Mouse (Mus musculus) cerebellum, adult 2 months (tissue): ENCODE results near the gene Slc9a2. TPM values are rescaled to one million over a fixed set of nuclear protein-coding genes. Genes with fewer than 3 reads are reported as not detected.

Experiments
- DNase-seq, 2 experiments: peaks; one replicate each; pipeline ENCODE4 v3.0.0; 2021
- H3K27ac ChIP-seq: fragments of 200-500 bp; 2 replicates; pipeline ENCODE4 v1.5.1; 2012; ENCODE audit warnings: low read length, control low read depth, inconsistent platforms; ENCODE audit not compliant: insufficient read depth
- H3K27me3 ChIP-seq: fragments of 200-500 bp; 2 replicates; pipeline ENCODE4 v1.6.1; 2012; ENCODE audit warnings: inconsistent platforms, mild to moderate bottlenecking, low read length, moderate library complexity; ENCODE audit not compliant: control insufficient read depth, insufficient read depth
- H3K4me1 ChIP-seq: fragments of 200-500 bp; 2 replicates; pipeline ENCODE4 v1.6.1; 2011; ENCODE audit warnings: low read length; ENCODE audit not compliant: control insufficient read depth, insufficient read depth
- H3K4me3 ChIP-seq: fragments of 200-500 bp; replicated peaks from 2 replicates; pipeline ENCODE3; 2011; ENCODE audit warnings: mild to moderate bottlenecking, low read depth, low read length, control low read depth; ENCODE audit not compliant: insufficient read depth
- CTCF ChIP-seq: fragments of 200-500 bp; IDR thresholded peaks from 2 replicates; pipeline ENCODE4 v1.5.1; 2011; ENCODE audit warnings: low read depth, mild to moderate bottlenecking, control low read depth, low read length, moderate library complexity, borderline replicate concordance; ENCODE audit not compliant: insufficient read depth
- POLR2A ChIP-seq: fragments of 200-500 bp; IDR thresholded peaks from 2 replicates; pipeline ENCODE4 v1.6.1; 2011; ENCODE audit warnings: low read length, control low read depth, borderline replicate concordance; ENCODE audit not compliant: insufficient read depth
- WGBS: fragments of 180-500 bp; shearing (Covaris S2); methylation state at CpG from one replicate; pipeline ENCODE4 v1.1.7; 2018; 5-methylcytosine and 5-hydroxymethylcytosine counted together
- polyA plus RNA-seq: library from polyadenylated mRNA; depleted of rRNA; stranded (reverse); fragments of >200 nt; gene quantifications from 2 replicates; pipeline ENCODE4 v1.2.3, GENCODE M21; 2012

Slc9a2 gene
- polyA plus RNA-seq, 1 experiment = 0.92 TPM

DNA sequence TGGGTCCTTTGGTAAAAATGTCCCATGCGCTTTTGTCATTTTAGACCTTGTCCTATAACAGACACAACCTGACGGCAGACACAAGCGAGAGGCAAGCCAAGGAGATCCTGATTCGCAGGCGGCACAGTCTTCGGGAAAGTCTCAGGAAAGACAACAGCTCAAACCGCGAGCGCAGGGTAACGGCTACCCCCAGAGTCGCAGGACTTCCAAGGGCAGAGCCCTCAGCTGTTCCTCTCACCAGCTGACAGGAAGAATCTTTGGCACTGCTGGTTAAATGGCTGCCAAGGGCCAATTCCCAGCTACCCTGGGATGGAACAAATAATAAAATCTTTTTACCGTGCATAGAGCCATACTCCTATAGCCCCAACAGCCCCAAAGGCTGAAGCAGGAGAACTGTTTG is 85.1 kb downstream of the Slc9a2 start:
- Histone ChIP-seq H3K27me3 (no peaks in the 10 kb centered on the region), H3K4me1 (no peaks in the 10 kb centered on the region), H3K27ac (no peak overlapping the region), H3K4me3 (no peak overlapping the region)
- TF ChIP-seq POLR2A (no peak), CTCF (no peak)
- no peak for DNase-seq
- 64% methylated on average over 12 of the region's 12 CpGs for WGBS

DNA sequence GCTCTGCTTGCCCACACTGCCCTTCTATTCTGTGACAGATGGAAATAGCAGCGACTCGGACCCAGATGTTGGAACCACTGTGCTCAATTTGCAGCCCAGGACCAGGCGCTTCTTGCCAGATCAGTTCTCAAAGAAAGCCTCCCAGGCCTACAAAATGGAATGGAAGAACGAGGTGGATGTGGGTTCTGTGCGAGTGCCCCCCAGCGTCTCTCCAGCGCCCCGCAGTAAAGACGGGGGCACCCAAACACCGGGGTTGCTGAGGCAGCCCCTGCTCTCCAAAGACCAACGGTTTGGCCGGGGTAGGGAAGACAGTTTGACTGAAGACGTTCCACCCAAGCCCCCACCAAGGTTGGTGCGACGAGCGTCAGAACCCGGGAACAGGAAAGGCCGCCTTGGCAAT is 87.2 kb downstream of the Slc9a2 start:
- H3K27ac ChIP-seq = no peak overlapping the region
- no peak for TF ChIP-seq CTCF
- TF ChIP-seq POLR2A = no peak
- no peak overlapping the region for H3K4me3 ChIP-seq
- H3K27me3 ChIP-seq = no peaks in the 10 kb centered on the region
- no peaks in the 10 kb centered on the region for H3K4me1 ChIP-seq
- DNase-seq = no peak
- WGBS = 88% methylated on average over 18 of the region's 18 CpGs

DNA sequence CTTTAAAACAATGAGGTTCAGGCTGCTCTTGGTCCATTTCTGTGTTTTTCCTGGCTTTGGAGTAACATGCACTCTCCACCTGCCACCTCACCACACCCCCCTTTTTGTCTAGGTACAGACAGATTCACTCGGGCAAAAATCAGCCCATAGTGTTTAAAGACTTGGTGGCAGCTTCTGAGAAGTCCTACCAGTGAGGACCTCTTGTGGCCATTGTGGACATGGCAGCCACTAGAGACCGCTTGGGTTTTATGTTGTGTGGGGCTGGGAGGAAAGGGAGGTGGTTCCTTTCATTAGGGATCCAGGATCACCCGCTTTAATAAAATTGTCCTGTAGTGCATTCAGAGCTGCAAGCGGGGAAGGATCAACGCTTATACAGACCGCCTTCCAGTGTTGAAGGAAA is 88.2 kb downstream of the Slc9a2 start:
- TF ChIP-seq CTCF = peak; percentile 35; the same call in 1 of the 2 replicates
- TF ChIP-seq POLR2A = no peak
- Histone ChIP-seq H3K27ac (no peak overlapping the region), H3K4me1 (no peaks in the 10 kb centered on the region), H3K4me3 (no peak overlapping the region), H3K27me3 (no peaks in the 10 kb centered on the region)
- peak; percentile 7 to 13 for DNase-seq
- 35% methylated on average over 6 of the region's 6 CpGs for WGBS

DNA sequence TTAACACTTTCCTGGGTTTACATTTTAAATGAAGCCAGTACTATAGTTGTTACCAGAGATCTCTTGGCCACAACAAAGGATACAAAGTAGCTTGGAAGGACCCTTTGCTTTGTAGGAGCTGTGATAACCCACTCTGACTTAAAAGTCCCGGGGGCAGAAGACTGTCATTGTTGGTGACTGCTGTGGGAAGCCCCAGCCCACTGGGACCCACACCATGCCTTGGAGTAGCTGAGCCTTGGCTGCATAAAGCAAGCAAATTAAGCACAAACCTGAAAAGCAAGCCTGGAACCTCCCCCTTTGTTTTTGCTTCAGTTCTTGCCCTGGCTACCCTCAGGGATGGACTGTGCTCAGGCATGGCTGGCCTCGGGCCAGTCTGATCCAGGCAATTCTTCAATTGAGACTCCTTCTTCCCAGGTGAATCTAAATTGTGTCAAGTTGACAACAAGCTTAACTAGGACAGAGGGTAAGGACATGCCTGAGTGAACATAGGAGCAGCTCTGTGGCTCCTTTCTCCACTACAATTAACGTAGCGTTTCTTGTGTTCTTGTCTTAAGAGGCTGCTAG is 89.0 kb downstream of the Slc9a2 start:
- TF ChIP-seq POLR2A (no peak), CTCF (no peak)
- 40% methylated on average over 4 of the region's 4 CpGs for WGBS

DNA sequence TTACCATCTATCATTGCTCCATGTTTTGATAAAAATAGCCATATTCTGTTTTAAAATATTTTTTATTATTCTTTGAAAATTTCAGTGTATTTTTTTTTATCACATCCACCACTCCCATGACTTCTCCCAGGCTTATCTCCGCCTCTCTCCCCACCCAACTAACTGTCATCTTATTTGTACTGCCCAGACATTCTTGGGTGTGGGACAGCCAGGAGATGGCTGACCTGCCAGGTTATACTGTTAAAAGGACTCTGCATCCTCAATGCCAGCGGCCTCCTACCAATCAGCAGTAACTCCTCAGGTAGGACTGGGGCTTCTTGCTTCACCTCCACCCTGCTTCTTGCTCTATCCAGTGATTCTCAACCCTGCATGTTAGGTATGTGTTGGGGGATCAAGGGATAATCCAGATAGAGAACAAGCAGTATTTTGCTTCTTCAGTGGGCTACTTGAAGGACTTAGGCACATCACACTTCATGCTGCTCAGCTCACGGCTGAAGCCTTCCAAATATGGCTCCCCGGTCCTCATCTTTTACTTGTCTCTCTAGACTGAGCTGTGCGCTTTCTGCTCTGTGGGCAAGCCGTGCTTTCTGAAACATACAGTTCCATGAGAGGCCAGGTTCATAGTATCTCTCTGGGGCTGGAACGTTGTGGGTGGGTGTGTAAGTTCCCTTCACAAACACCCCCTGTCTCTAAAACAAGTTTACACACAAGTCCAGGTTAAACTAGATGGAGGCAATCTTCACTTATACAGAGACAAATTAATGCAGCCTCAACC is 91.0 kb downstream of the Slc9a2 start:
- no peak overlapping the region for H3K4me3 ChIP-seq
- no peak overlapping the region for H3K27ac ChIP-seq
- no peaks in the 10 kb centered on the region for H3K4me1 ChIP-seq
- no peak for TF ChIP-seq POLR2A
- no peak for TF ChIP-seq CTCF
- WGBS = 91% methylated on average over 7 of the region's 7 CpGs
- DNase-seq = no peak
- H3K27me3 ChIP-seq = no peaks in the 10 kb centered on the region

More for the DNA sequence above, 89.0 kb downstream of the Slc9a2 start:
- Histone ChIP-seq H3K27ac (no peak overlapping the region), H3K4me3 (no peak overlapping the region), H3K4me1 (no peaks in the 10 kb centered on the region), H3K27me3 (no peaks in the 10 kb centered on the region)
- DNase-seq = peak in 1 of 2 experiments; percentile 17

DNA sequence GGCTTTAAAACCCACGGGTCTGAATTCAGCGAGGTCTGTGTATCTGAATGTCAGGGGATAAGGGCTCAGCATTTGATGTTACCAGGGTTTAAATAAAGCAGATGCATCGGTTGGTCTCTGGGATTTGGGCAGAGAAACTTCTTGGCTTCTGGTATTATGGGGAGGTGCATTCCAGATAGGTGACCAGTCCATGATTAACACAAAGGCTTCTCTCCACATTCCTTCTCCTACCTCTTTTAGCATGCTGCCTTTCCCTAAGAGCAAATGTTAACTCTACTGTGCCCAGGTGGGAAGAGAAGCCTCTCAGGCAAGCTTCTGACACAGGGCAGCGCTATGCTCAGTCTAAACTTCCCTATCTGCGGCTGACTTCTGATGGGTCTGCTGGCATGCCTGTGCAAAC is 92.9 kb downstream of the Slc9a2 start:
- Histone ChIP-seq H3K27ac (no peak overlapping the region), H3K4me1 (no peaks in the 10 kb centered on the region), H3K4me3 (no peak overlapping the region), H3K27me3 (no peaks in the 10 kb centered on the region)
- TF ChIP-seq POLR2A (no peak), CTCF (no peak)
- 88% methylated on average over 5 of the region's 5 CpGs for WGBS
- no peak for DNase-seq

DNA sequence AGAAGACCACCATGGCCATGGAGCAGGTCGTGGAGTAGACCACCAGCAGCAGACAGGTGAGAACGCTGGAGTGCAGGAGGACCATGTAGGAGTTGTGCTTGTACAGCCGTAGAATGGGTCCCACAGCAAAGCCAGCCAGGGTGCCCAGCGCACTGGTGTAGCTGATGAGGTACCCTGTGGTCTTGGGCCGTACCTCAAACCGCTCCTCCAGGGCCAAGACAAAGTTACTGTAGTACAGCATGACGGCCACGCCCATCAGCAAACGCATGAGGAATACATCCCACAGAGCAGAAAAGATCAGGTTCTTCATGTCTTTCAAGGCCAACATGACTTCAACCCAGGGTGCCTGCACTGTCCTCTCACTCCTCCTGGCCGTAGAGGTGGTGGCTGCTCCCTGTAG is 93.7 kb downstream of the Slc9a2 start:
- no peak for DNase-seq
- Histone ChIP-seq H3K27ac (no peak overlapping the region), H3K4me1 (no peaks in the 10 kb centered on the region), H3K4me3 (no peak overlapping the region), H3K27me3 (no peaks in the 10 kb centered on the region)
- 92% methylated on average over 10 of the region's 10 CpGs for WGBS
- TF ChIP-seq POLR2A (no peak), CTCF (no peak)

DNA sequence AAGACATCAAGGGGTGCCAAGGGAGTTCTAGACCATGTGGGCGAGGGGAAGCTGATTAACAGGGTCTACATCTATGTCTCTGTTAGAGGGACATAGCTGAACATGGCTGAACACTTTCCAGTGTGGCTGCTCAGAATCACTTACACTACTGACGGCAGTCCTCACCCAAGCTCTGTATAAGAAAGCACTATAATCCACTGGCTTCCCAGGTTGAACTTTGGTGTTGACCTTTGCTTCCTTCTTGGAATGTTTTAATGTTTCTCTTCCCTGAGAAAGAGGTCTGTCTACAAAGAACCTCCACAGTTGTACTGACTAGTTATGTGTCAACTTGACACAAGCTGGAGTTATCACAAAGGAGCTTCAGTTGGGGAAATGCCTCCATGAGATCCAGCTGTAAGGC is 95.7 kb downstream of the Slc9a2 start:
- Histone ChIP-seq H3K4me3 (no peak overlapping the region), H3K27me3 (no peaks in the 10 kb centered on the region), H3K27ac (no peak overlapping the region), H3K4me1 (no peaks in the 10 kb centered on the region)
- DNase-seq = no peak
- 83% methylated on average over 2 of the region's 2 CpGs for WGBS
- TF ChIP-seq CTCF (no peak), POLR2A (no peak)

DNA sequence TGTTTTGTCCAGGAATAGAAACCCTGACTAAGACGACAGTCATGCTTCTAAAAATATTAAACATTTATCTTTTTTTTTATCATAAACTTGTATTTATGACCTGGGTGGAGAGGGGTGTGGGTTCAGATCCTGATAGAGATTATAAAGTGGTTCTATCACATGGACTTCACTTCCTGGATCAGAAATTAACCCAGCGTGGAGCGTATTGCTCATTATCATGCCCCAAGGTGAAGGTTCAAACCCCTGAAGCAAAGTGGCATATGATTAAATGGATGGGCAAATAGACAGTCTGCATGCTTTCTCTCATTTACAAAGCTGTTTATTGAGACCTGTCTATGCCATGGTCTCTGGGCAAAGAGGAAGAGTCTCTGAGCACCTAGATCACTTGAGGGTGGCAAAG is 96.4 kb downstream of the Slc9a2 start:
- no peak overlapping the region for H3K4me3 ChIP-seq
- DNase-seq = no peak
- no peak for TF ChIP-seq CTCF
- H3K27me3 ChIP-seq = no peaks in the 10 kb centered on the region
- H3K4me1 ChIP-seq = no peaks in the 10 kb centered on the region
- 95% methylated on average over 3 of the region's 3 CpGs for WGBS
- H3K27ac ChIP-seq = no peak overlapping the region
